ENCODE assay signal across 21 mouse cellular contexts in genomic region chr3:82340111-82340510, GRCm38 (mm10). TPM values are rescaled to one million over a fixed set of nuclear protein-coding genes. Genes with fewer than 3 reads are reported as not detected.
A peak's percentile ranks its signal among the peaks of the same experiment; 100 is the strongest.
DNase-seq lines count a peak whose midpoint lies in the region; ATAC-seq and TF ChIP-seq lines count a peak whose summit lies in the region.
"Had no signal": no experiment of that assay in that cellular context is flagged by ENCODE, and none has a peak within 500 bp of the region (broad histone marks: within the 10 kb centered on the region; RNA-seq: fewer than 3 reads in every experiment).

No protein-coding gene starts in this region.

- TF ChIP-seq CTCF in intestine, postnatal 0 days (IDR thresholded peaks at IDR 0.05; ENCODE audit: low read depth), result no peak
- no peak for TF ChIP-seq CTCF in stomach, postnatal 0 days (IDR thresholded peaks at IDR 0.05; ENCODE audit: low read depth)

- no peak overlapping the region for H3K9ac ChIP-seq in intestine, embryonic 16.5 days (ENCODE audit: low read depth, low read length)
- no peak overlapping the region for H3K9ac ChIP-seq in intestine, postnatal 0 days (ENCODE audit: low read depth, low read length)
- H3K9ac ChIP-seq in stomach, embryonic 14.5 days (replicated peaks; ENCODE audit: low read depth, low read length), result no peak overlapping the region
- H3K9ac ChIP-seq in stomach, postnatal 0 days (ENCODE audit: low read length), result no peak overlapping the region
- H3K9ac ChIP-seq: forebrain, postnatal 0 days; heart, embryonic 13.5 days; limb, embryonic 12.5 days; liver, embryonic 12.5 days had no signal

- no peak for TF ChIP-seq EP300 in stomach, postnatal 0 days (optimal IDR thresholded peaks at IDR 0.05)

- ATAC-seq in intestine, embryonic 16.5 days, result peak; percentile 36; the same call in 1 of the 2 replicates
- ATAC-seq in intestine, postnatal 0 days, result no peak
- ATAC-seq in stomach, embryonic 14.5 days (ENCODE audit: insufficient number of reproducible peaks, insufficient read depth, low FRiP score, low read depth), result 0 out of 2 replicates have a peak, but pooled peaks have one; percentile 46
- ATAC-seq in stomach, postnatal 0 days (ENCODE audit: low FRiP score, low TSS enrichment), result no peak
- ATAC-seq in granulocyte monocyte progenitor cell, adult 5-6 weeks (replicated peaks; ENCODE audit: poor library complexity, severe bottlenecking), result peak; percentile 99
- ATAC-seq: activated CD4-positive, CD25-positive, alpha-beta regulatory T cell, adult 4 months; forebrain, postnatal 0 days; liver, embryonic 12.5 days; Patski had no signal

- H3K27me3 ChIP-seq in intestine, embryonic 16.5 days (replicated peaks; ENCODE audit: control insufficient read depth, insufficient read depth, low read length), result no peaks in the 10 kb centered on the region
- H3K27me3 ChIP-seq in intestine, postnatal 0 days (replicated peaks; ENCODE audit: control insufficient read depth, insufficient read depth, low read length), result no peaks in the 10 kb centered on the region
- no peaks in the 10 kb centered on the region for H3K27me3 ChIP-seq in stomach, embryonic 14.5 days (ENCODE audit: control insufficient read depth, insufficient read depth, low read length)
- H3K27me3 ChIP-seq in stomach, postnatal 0 days (ENCODE audit: control insufficient read depth, insufficient read depth, low read length), result no peaks in the 10 kb centered on the region
- H3K27me3 ChIP-seq: heart, embryonic 13.5 days; limb, embryonic 12.5 days; liver, embryonic 12.5 days had no signal

- no peaks in the 10 kb centered on the region for H3K4me1 ChIP-seq in intestine, embryonic 16.5 days (ENCODE audit: control insufficient read depth, insufficient read depth, low read length)
- H3K4me1 ChIP-seq in intestine, postnatal 0 days (replicated peaks; ENCODE audit: control insufficient read depth, insufficient read depth, low read length), result no peaks in the 10 kb centered on the region
- no peaks in the 10 kb centered on the region for H3K4me1 ChIP-seq in stomach, embryonic 14.5 days (ENCODE audit: control insufficient read depth, insufficient read depth, low read length)
- H3K4me1 ChIP-seq in stomach, postnatal 0 days (replicated peaks; ENCODE audit: control insufficient read depth, insufficient read depth), result no peaks in the 10 kb centered on the region
- H3K4me1 ChIP-seq: forebrain, embryonic 10.5 days; limb, embryonic 12.5 days; liver, embryonic 12.5 days had no signal

- no peak overlapping the region for H3K27ac ChIP-seq in intestine, embryonic 16.5 days (ENCODE audit: low read length)
- H3K27ac ChIP-seq in intestine, postnatal 0 days (ENCODE audit: low read depth, low read length), result no peak overlapping the region
- no peak overlapping the region for H3K27ac ChIP-seq in stomach, embryonic 14.5 days (ENCODE audit: low read length)
- H3K27ac ChIP-seq in stomach, postnatal 0 days (replicated peaks), result no peak overlapping the region
- H3K27ac ChIP-seq: forebrain, embryonic 10.5 days; heart, embryonic 13.5 days; limb, embryonic 12.5 days; liver, embryonic 12.5 days had no signal

- no peaks in the 10 kb centered on the region for H3K9me3 ChIP-seq in intestine, embryonic 16.5 days (ENCODE audit: control insufficient read depth, low read length)
- no peaks in the 10 kb centered on the region for H3K9me3 ChIP-seq in intestine, postnatal 0 days (ENCODE audit: control insufficient read depth)
- no peaks in the 10 kb centered on the region for H3K9me3 ChIP-seq in stomach, embryonic 14.5 days (ENCODE audit: control insufficient read depth, low read depth, low read length)
- H3K9me3 ChIP-seq in stomach, postnatal 0 days (ENCODE audit: control insufficient read depth, low read length), result no peaks in the 10 kb centered on the region
- H3K9me3 ChIP-seq: forebrain, embryonic 10.5 days; heart, embryonic 13.5 days; limb, embryonic 12.5 days; liver, embryonic 12.5 days had no signal

- no peak for DNase-seq in stomach, postnatal 0 days (ENCODE audit: low spot score)
- no peak for DNase-seq in right cerebral cortex, postnatal 25 days
- no peak for DNase-seq in spleen, adult 12 weeks (ENCODE audit: low spot score)
- DNase-seq: adrenal gland, postnatal 10 days; cerebellum, adult 9-10 months; forebrain, postnatal 0 days; kidney, adult 9 months; lung, adult 2 months; midbrain, embryonic 14.5 days; thymus, postnatal 4 days had no signal

- H3K36me3 ChIP-seq in intestine, embryonic 16.5 days (ENCODE audit: control insufficient read depth, insufficient read depth, low read length), result no peaks in the 10 kb centered on the region
- no peaks in the 10 kb centered on the region for H3K36me3 ChIP-seq in intestine, postnatal 0 days (ENCODE audit: control insufficient read depth, insufficient read depth)
- no peaks in the 10 kb centered on the region for H3K36me3 ChIP-seq in stomach, embryonic 14.5 days (ENCODE audit: control insufficient read depth, insufficient read depth, low read length)
- no peaks in the 10 kb centered on the region for H3K36me3 ChIP-seq in stomach, postnatal 0 days (ENCODE audit: control insufficient read depth, insufficient read depth, low read length)
- H3K36me3 ChIP-seq: forebrain, embryonic 10.5 days; heart, embryonic 13.5 days; limb, embryonic 12.5 days; liver, embryonic 12.5 days had no signal

- no peak overlapping the region for H3K4me2 ChIP-seq in intestine, embryonic 16.5 days (ENCODE audit: low read depth, low read length)
- H3K4me2 ChIP-seq in intestine, postnatal 0 days (replicated peaks; ENCODE audit: low read depth), result no peak overlapping the region
- no peak overlapping the region for H3K4me2 ChIP-seq in stomach, embryonic 14.5 days (replicated peaks; ENCODE audit: low read depth, low read length)
- no peak overlapping the region for H3K4me2 ChIP-seq in stomach, postnatal 0 days (replicated peaks; ENCODE audit: low read depth)
- H3K4me2 ChIP-seq: heart, embryonic 13.5 days; limb, embryonic 12.5 days; liver, embryonic 12.5 days had no signal

- no peak overlapping the region for H3K4me3 ChIP-seq in intestine, embryonic 16.5 days (ENCODE audit: low read length)
- no peak overlapping the region for H3K4me3 ChIP-seq in intestine, postnatal 0 days (ENCODE audit: low read depth, low read length)
- H3K4me3 ChIP-seq in stomach, embryonic 14.5 days (ENCODE audit: low read depth, low read length), result no peak overlapping the region
- H3K4me3 ChIP-seq in stomach, postnatal 0 days (ENCODE audit: low read depth, low read length), result no peak overlapping the region
- H3K4me3 ChIP-seq: forebrain, embryonic 10.5 days; heart, embryonic 13.5 days; limb, embryonic 12.5 days; liver, embryonic 12.5 days; myocyte had no signal

- 72% methylated on average over 10 of the region's 10 CpGs for WGBS in intestine, embryonic 16.5 days
- 72% methylated on average over 10 of the region's 10 CpGs for WGBS in intestine, postnatal 0 days
- WGBS in stomach, embryonic 14.5 days, result 60% methylated on average over 10 of the region's 10 CpGs
- 72% methylated on average over 10 of the region's 10 CpGs for WGBS in stomach, postnatal 0 days

RNA-seq across cellular contexts. Expression of gene Map9, which starts 17.7 kb away (rescaled TPM):
- 4.5 and 4.7 TPM in 2 replicates for polyA plus RNA-seq in intestine, embryonic 16.5 days (2015; fragmentation: Nextera tagmentation; extraction: Ambion mirVana)
- polyA plus RNA-seq in intestine, postnatal 0 days (2015; fragmentation: Nextera tagmentation; extraction: Ambion mirVana), result 2.2 and 3.3 TPM in 2 replicates
- polyA plus RNA-seq in stomach, embryonic 14.5 days (2014; fragmentation: Nextera tagmentation; extraction: Ambion mirVana), result 9.8 and 11.3 TPM in 2 replicates
- polyA plus RNA-seq in stomach, postnatal 0 days (2015; fragmentation: Nextera tagmentation; extraction: Ambion mirVana), result 4.7 and 5.5 TPM in 2 replicates
- 0.49 and 0.52 TPM in 2 replicates for total RNA-seq in granulocyte monocyte progenitor cell, adult 5-6 weeks (2014; fragmentation: Nextera tagmentation)
- total RNA-seq in granulocyte monocyte progenitor cell, adult 5-6 weeks (2017), result 1.9 and 13.8 TPM in 2 replicates

Comparison
In these comparisons a context has a peak if more than half of its experiments do, and no peak if none do; other contexts are left out.
1. ATAC-seq: peak in intestine, embryonic 16.5 days (single experiment), stomach, embryonic 14.5 days (single experiment) and granulocyte monocyte progenitor cell, adult 5-6 weeks (single experiment); none in intestine, postnatal 0 days (single experiment) and stomach, postnatal 0 days (single experiment).